ENCODE assay signal across 10 mouse cellular contexts in genomic region chr3:137778113-137778512, GRCm38 (mm10).
DNase-seq lines count a peak whose midpoint lies in the region; ATAC-seq and TF ChIP-seq lines count a peak whose summit lies in the region.
"Had no signal": no experiment of that assay in that cellular context is flagged by ENCODE, and none has a peak within 500 bp of the region (broad histone marks: within the 10 kb centered on the region; RNA-seq: fewer than 3 reads in every experiment).

No protein-coding gene starts in this region.

- TF ChIP-seq EP300 in heart, postnatal 0 days (IDR thresholded peaks at IDR 0.05; ENCODE audit: low read depth) = no peak

- 0 out of 2 replicates have a peak overlapping the region, but pooled peaks have one; percentile 5 for H3K4me2 ChIP-seq in limb, embryonic 12.5 days
- H3K4me2 ChIP-seq in heart, postnatal 0 days (ENCODE audit: low read depth, low read length) = peak overlapping the region; percentile 51
- H3K4me2 ChIP-seq in neural tube, embryonic 14.5 days (ENCODE audit: low read depth, low read length) = no peak overlapping the region

- TF ChIP-seq CTCF in heart, postnatal 0 days (IDR thresholded peaks at IDR 0.05; ENCODE audit: low read depth) = peak; percentile 59

- H3K27ac ChIP-seq in limb, embryonic 12.5 days = no peak overlapping the region
- H3K27ac ChIP-seq in limb, embryonic 10.5 days = no peak overlapping the region
- H3K27ac ChIP-seq in heart, postnatal 0 days (ENCODE audit: low read depth) = no peak overlapping the region
- H3K27ac ChIP-seq in neural tube, embryonic 14.5 days (ENCODE audit: low read depth, low read length) = no peak overlapping the region

- peaks cover 31% of the 10 kb centered on the region for H3K27me3 ChIP-seq in limb, embryonic 12.5 days
- H3K27me3 ChIP-seq in limb, embryonic 10.5 days (ENCODE audit: low read depth, poor library complexity, severe bottlenecking) = peaks cover 30% of the 10 kb centered on the region
- H3K27me3 ChIP-seq in heart, postnatal 0 days (ENCODE audit: control insufficient read depth, insufficient read depth, low read length) = no peaks in the 10 kb centered on the region
- no peaks in the 10 kb centered on the region for H3K27me3 ChIP-seq in neural tube, embryonic 14.5 days (ENCODE audit: control insufficient read depth, insufficient read depth, low read length)

- no peak overlapping the region for H3K4me3 ChIP-seq in limb, embryonic 12.5 days (replicated peaks)
- H3K4me3 ChIP-seq in limb, embryonic 10.5 days = no peak overlapping the region
- peak overlapping the region; percentile 19 for H3K4me3 ChIP-seq in heart, postnatal 0 days (ENCODE audit: low read depth, low read length)
- H3K4me3 ChIP-seq in neural tube, embryonic 14.5 days (ENCODE audit: low read depth, low read length) = no peak overlapping the region
- H3K4me3 ChIP-seq: erythroblast, embryonic 14.5 days; myocyte had no signal

- ATAC-seq in limb, embryonic 12.5 days (ENCODE audit: insufficient number of reproducible peaks, insufficient read depth, low FRiP score, low TSS enrichment, low read depth) = no peak
- peak; percentile 61 for ATAC-seq in heart, postnatal 0 days (ENCODE audit: insufficient read depth, low read depth)
- peak; percentile 73; the same call in 1 of the 2 replicates for ATAC-seq in neural tube, embryonic 14.5 days (ENCODE audit: low read depth)

- no peaks in the 10 kb centered on the region for H3K36me3 ChIP-seq in limb, embryonic 12.5 days
- no peaks in the 10 kb centered on the region for H3K36me3 ChIP-seq in limb, embryonic 10.5 days
- H3K36me3 ChIP-seq in heart, postnatal 0 days (replicated peaks; ENCODE audit: control insufficient read depth, insufficient read depth, low read length) = no peaks in the 10 kb centered on the region
- H3K36me3 ChIP-seq in neural tube, embryonic 14.5 days (ENCODE audit: control insufficient read depth, insufficient read depth, low read length) = no peaks in the 10 kb centered on the region

- DNase-seq in limb, embryonic 10.5 days (ENCODE audit: low spot score) = no peak
- DNase-seq in MEL-GATA-1-ER (ENCODE audit: extremely low read depth, low read depth) = peak; percentile 43
- peak; percentile 11 to 47 for DNase-seq in cerebellum, postnatal 25 days
- DNase-seq in heart, postnatal 0 days (ENCODE audit: low spot score) = peak; percentile 70
- peak; percentile 24 for DNase-seq in large intestine, adult 2 months (ENCODE audit: low read depth, low spot score)
- DNase-seq in gastrocnemius, postnatal 14 days = no peak

- no peaks in the 10 kb centered on the region; the same call in 1 of the 2 replicates for H3K4me1 ChIP-seq in limb, embryonic 12.5 days (replicated peaks)
- H3K4me1 ChIP-seq in limb, embryonic 10.5 days = no peaks in the 10 kb centered on the region
- H3K4me1 ChIP-seq in heart, postnatal 0 days (ENCODE audit: control insufficient read depth, insufficient read depth) = 0 out of 2 replicates have a peak, but pooled peaks cover 9% of the 10 kb centered on the region
- H3K4me1 ChIP-seq in neural tube, embryonic 14.5 days (ENCODE audit: control insufficient read depth, insufficient read depth, low read length) = no peaks in the 10 kb centered on the region

- 43% methylated on average over 7 of the region's 7 CpGs for WGBS in limb, embryonic 12.5 days
- WGBS in limb, embryonic 10.5 days = 43% methylated on average over 7 of the region's 7 CpGs
- 19% methylated on average over 7 of the region's 7 CpGs for WGBS in heart, postnatal 0 days
- 30% methylated on average over 7 of the region's 7 CpGs for WGBS in large intestine, adult 2 months
- 39% methylated on average over 7 of the region's 7 CpGs for WGBS in neural tube, embryonic 14.5 days

- no peaks in the 10 kb centered on the region for H3K9me3 ChIP-seq in limb, embryonic 12.5 days
- no peaks in the 10 kb centered on the region for H3K9me3 ChIP-seq in limb, embryonic 10.5 days (replicated peaks)
- no peaks in the 10 kb centered on the region for H3K9me3 ChIP-seq in heart, postnatal 0 days (replicated peaks; ENCODE audit: control insufficient read depth, low read length)
- no peaks in the 10 kb centered on the region for H3K9me3 ChIP-seq in neural tube, embryonic 14.5 days (ENCODE audit: control insufficient read depth, low read length)

- intact Hi-C loops in gastrocnemius, postnatal 14 days (cut with DNase I; ENCODE audit: low total_unique reads) = no loop called here

- no peak overlapping the region for H3K9ac ChIP-seq in limb, embryonic 12.5 days (replicated peaks)
- no peak overlapping the region for H3K9ac ChIP-seq in heart, postnatal 0 days (replicated peaks; ENCODE audit: low read depth, low read length)
- no peak overlapping the region for H3K9ac ChIP-seq in neural tube, embryonic 14.5 days (replicated peaks; ENCODE audit: low read depth, low read length)

Comparison
In these comparisons a context has a peak if more than half of its experiments do, and no peak if none do; other contexts are left out.
1. DNase-seq: peak in MEL-GATA-1-ER (single experiment), cerebellum, postnatal 25 days (2 of 2), heart, postnatal 0 days (single experiment) and large intestine, adult 2 months (single experiment); none in limb, embryonic 10.5 days (single experiment) and gastrocnemius, postnatal 14 days (single experiment).